Mouse (Mus musculus) myocyte (in vitro differentiated cells): Measurements from ENCODE around the gene Scyl1. TPM values are rescaled to one million over a fixed set of nuclear protein-coding genes. Genes with fewer than 3 reads are reported as not detected.
A peak's percentile ranks its signal among the peaks of the same experiment; 100 is the strongest.

Source experiments
- H3K27me3 ChIP-seq: one replicate; pipeline ENCODE4 v1.6.1; 2011; ENCODE audit not compliant: control insufficient read depth, insufficient read depth, insufficient read length
- H3K36me3 ChIP-seq: one replicate; pipeline ENCODE4 v1.6.1; 2011; ENCODE audit not compliant: control insufficient read depth, insufficient read depth
- H3K4me2 ChIP-seq: one replicate; pipeline ENCODE4 v1.6.1; 2011; ENCODE audit warnings: low read depth, control low read depth
- H3K4me3 ChIP-seq: one replicate; pipeline ENCODE4 v1.5.1; 2011; ENCODE audit warnings: mild to moderate bottlenecking, control low read depth, moderate library complexity
- H3K79me2 ChIP-seq: one replicate; pipeline ENCODE4 v1.6.1; 2011; ENCODE audit not compliant: control insufficient read depth, insufficient read depth
- H3ac ChIP-seq: one replicate; pipeline ENCODE4 v1.6.1; 2011; ENCODE audit not compliant: control insufficient read depth, insufficient read length
- CEBPB ChIP-seq: IDR thresholded peaks from 2 replicates; pipeline ENCODE4 v1.6.1; 2011; ENCODE audit warnings: mild to moderate bottlenecking, moderate library complexity; ENCODE audit not compliant: poor library complexity, insufficient read depth, severe bottlenecking
- E2F4 ChIP-seq: IDR thresholded peaks from one replicate; pipeline ENCODE4 v1.6.1; 2011; ENCODE audit warnings: mild to moderate bottlenecking, control low read depth, moderate library complexity; ENCODE audit not compliant: insufficient read depth
- MAX ChIP-seq: IDR thresholded peaks from one replicate; pipeline ENCODE4 v1.6.1; 2011; ENCODE audit warnings: low read depth, mild to moderate bottlenecking, control low read depth
- MYOD1 ChIP-seq, 3 experiments: IDR thresholded peaks; one replicate each; pipeline ENCODE4 v1.6.1; 2011; ENCODE audit warnings: control low read depth in 2 of 3, low read depth in 2 of 3, mild to moderate bottlenecking in 2 of 3, moderate library complexity in 1 of 3; ENCODE audit not compliant: insufficient read length in 2 of 3, control insufficient read depth in 1 of 3
- MYOG ChIP-seq, 3 experiments: IDR thresholded peaks; one replicate each; pipeline ENCODE4 v1.6.1; 2011; ENCODE audit warnings: control low read depth in 2 of 3, low read depth in 2 of 3, mild to moderate bottlenecking in 2 of 3; ENCODE audit not compliant: insufficient read length in 2 of 3, control insufficient read depth in 1 of 3, insufficient read depth in 1 of 3
- POLR2A ChIP-seq: IDR thresholded peaks from one replicate; pipeline ENCODE4 v1.6.1; 2011; ENCODE audit warnings: low read depth, mild to moderate bottlenecking, control low read depth, moderate library complexity; ENCODE audit not compliant: insufficient read length
- POLR2AphosphoS2 ChIP-seq: IDR thresholded peaks from one replicate; pipeline ENCODE4 v1.6.1; 2011; ENCODE audit warnings: low read depth, control low read depth; ENCODE audit not compliant: insufficient read length
- REST ChIP-seq: IDR thresholded peaks from one replicate; pipeline ENCODE4 v1.6.1; 2011; ENCODE audit warnings: mild to moderate bottlenecking, control low read depth, moderate library complexity; ENCODE audit not compliant: insufficient read depth, insufficient read length
- SRF ChIP-seq: IDR thresholded peaks from one replicate; pipeline ENCODE4 v1.6.1; 2011; ENCODE audit warnings: low read depth; ENCODE audit not compliant: control insufficient read depth, insufficient read length
- TCF12 ChIP-seq: IDR thresholded peaks from one replicate; pipeline ENCODE4 v1.6.1; 2011; ENCODE audit warnings: mild to moderate bottlenecking, control low read depth; ENCODE audit not compliant: poor library complexity, insufficient read depth, severe bottlenecking
- TCF3 ChIP-seq: IDR thresholded peaks from one replicate; pipeline ENCODE4 v1.6.1; 2011; ENCODE audit warnings: low read depth, control low read depth; ENCODE audit not compliant: insufficient read length
- USF1 ChIP-seq: IDR thresholded peaks from one replicate; pipeline ENCODE4 v1.6.1; 2011; ENCODE audit warnings: low read depth, mild to moderate bottlenecking, control low read depth, moderate library complexity
- polyA plus RNA-seq: library from polyadenylated mRNA; unstranded; fragments of >200 nt; fragmentation: generic; extraction: Trizol; gene quantifications from one replicate; pipeline ENCODE4 v1.2.1, GENCODE M21; 2012; ENCODE audit warnings: missing spikeins

Scyl1 gene
- polyA plus RNA-seq, 1 experiment: 73.5 TPM

DNA sequence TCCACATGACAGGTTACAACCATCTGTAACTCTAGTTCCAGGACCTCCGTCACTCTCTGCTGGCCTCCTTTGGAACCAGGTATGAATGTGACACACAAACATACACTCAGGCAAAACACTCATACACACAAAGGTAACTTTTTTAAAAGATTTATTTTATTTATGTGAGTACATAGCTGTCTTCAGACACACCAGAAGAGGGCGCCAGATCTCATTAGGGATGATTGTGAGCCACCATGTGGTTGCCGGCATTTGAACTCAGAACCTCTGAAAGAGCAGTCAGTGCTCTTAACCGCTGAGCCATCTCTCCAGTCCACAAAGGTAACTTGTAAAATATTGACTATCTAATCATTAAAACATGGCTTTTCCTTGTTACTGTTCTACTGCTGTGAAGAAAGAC is 20.1 kb upstream of the Scyl1 start:
- H3K27me3 ChIP-seq: no peaks in the 10 kb centered on the region
- no peak for TF ChIP-seq E2F4
- TF ChIP-seq REST: no peak
- no peak for TF ChIP-seq TCF3
- no peak for TF ChIP-seq SRF
- no peak for TF ChIP-seq POLR2AphosphoS2
- no peak for TF ChIP-seq USF1
- peaks cover 15% of the 10 kb centered on the region for H3K36me3 ChIP-seq
- H3ac ChIP-seq: no peak overlapping the region
- H3K4me2 ChIP-seq: no peak overlapping the region
- no peak overlapping the region for H3K4me3 ChIP-seq
- peaks cover 14% of the 10 kb centered on the region for H3K79me2 ChIP-seq

DNA sequence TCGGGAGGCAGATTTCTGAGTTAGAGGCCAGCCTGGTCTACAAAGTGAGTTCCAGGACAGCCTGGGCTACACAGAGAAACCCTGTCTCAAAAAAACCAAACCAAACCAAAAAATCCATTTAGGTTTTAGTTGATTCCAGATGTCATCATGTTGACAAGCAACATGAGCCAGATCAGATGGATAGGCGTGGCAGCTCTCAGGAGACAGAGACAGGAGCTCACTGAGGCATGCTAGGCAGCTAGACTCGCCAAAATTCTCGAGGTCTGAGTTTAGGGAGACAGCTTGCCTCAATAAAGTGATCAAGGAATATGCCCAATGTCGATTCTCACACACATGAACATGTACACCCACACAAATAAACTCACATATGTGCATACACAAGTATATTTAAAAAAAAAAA is 17.8 kb upstream of the Scyl1 start:
- TF ChIP-seq CEBPB: no peak
- no peak for TF ChIP-seq USF1
- TF ChIP-seq MAX: no peak
- no peak for TF ChIP-seq SRF
- no peak for TF ChIP-seq POLR2AphosphoS2
- TF ChIP-seq REST: no peak
- TF ChIP-seq MYOG (IDR thresholded peaks at IDR 0.05; ENCODE audit: control insufficient read depth in 1 of 3, insufficient read depth in 1 of 3, insufficient read length in 2 of 3, low read depth in 2 of 3): no peak
- TF ChIP-seq MYOD1 (IDR thresholded peaks at IDR 0.05; ENCODE audit: control insufficient read depth in 1 of 3, insufficient read length in 2 of 3, low read depth in 2 of 3): no peak
- TF ChIP-seq POLR2A: no peak
- TF ChIP-seq TCF12: no peak
- TF ChIP-seq TCF3: no peak
- TF ChIP-seq E2F4: no peak
- no peaks in the 10 kb centered on the region for H3K79me2 ChIP-seq
- H3K36me3 ChIP-seq: no peaks in the 10 kb centered on the region
- H3ac ChIP-seq: no peak overlapping the region
- no peaks in the 10 kb centered on the region for H3K27me3 ChIP-seq
- no peak overlapping the region for H3K4me2 ChIP-seq
- no peak overlapping the region for H3K4me3 ChIP-seq

DNA sequence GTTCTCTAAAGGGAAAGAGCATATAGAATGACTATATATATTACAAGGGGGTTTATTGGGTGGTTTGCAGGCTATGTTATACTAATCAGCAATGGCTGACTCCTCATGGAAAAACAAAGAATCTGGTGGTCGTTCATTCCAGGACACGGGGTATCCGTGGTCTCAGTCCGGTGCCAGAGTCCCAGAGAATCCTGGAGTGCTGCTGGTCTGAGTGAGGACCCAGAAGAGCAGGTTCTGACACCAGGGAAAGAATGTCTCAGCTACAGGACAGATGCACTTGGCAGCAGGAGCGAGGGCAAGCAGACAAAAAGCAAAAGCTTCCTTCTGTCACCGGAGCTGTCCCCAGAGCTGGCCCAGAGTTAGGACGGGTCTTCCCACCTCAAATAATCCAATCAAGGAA is 17.4 kb upstream of the Scyl1 start:
- Histone ChIP-seq H3ac (no peak overlapping the region), H3K4me3 (no peak overlapping the region), H3K4me2 (no peak overlapping the region), H3K27me3 (no peaks in the 10 kb centered on the region), H3K79me2 (no peaks in the 10 kb centered on the region), H3K36me3 (no peaks in the 10 kb centered on the region)
- no peak for TF ChIP-seq MYOD1 (IDR thresholded peaks at IDR 0.05; ENCODE audit: control insufficient read depth in 1 of 3, insufficient read length in 2 of 3, low read depth in 2 of 3)

DNA sequence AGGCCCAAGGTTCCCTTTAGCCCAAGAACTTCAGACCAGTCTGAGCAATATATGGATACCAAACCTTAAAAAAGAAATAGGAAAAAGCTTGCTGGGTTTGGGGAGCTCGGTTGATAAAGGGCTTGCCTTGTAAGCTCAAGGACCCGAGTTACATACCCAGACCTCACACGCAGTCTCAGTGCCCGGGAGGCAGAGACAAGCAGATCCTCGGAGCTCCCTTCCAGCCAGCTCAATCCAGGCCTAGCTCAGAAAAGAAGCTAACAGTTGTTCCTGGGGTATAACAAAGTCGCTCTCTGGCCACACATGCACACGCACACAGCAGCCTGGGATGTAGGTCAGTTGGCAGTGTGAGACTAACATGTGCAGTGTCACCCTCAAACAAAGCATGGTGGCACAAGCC is 16.7 kb upstream of the Scyl1 start:
- Histone ChIP-seq H3ac (no peak overlapping the region), H3K79me2 (no peaks in the 10 kb centered on the region), H3K4me3 (no peak overlapping the region), H3K4me2 (peak overlapping the region; percentile 46), H3K36me3 (no peaks in the 10 kb centered on the region), H3K27me3 (no peaks in the 10 kb centered on the region)
- TF ChIP-seq TCF12 (no peak), POLR2A (no peak), USF1 (no peak), TCF3 (no peak), SRF (no peak), MYOG (IDR thresholded peaks at IDR 0.05; ENCODE audit: control insufficient read depth in 1 of 3, insufficient read depth in 1 of 3, insufficient read length in 2 of 3, low read depth in 2 of 3) (no peak), E2F4 (no peak), MAX (no peak), MYOD1 (IDR thresholded peaks at IDR 0.05; ENCODE audit: control insufficient read depth in 1 of 3, insufficient read length in 2 of 3, low read depth in 2 of 3) (no peak), CEBPB (no peak), POLR2AphosphoS2 (no peak), REST (no peak)

DNA sequence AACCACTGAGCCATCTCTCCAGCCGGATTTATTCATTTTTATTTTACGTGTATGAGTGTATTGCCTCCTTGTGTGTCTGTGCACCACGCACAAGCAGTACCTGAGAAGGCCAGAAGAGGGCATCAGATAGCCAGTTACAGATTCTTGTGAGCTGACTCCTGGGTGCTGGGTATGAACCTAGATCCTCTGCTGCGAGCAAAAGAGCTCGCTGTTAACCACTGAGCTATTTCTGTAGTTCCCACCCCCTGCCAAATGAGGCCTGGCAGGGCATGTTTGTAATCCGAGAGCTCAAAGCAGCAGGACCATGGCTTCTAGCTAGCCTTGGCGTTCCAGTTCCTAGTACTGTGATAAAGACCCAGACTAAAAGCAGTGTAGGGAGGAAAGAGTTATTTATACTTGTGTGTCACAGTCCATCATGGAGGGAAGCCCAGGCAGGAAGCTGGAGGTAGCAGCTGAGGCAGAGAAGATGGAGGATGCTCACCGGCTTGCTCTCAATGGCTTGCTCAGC is 16.0 kb upstream of the Scyl1 start:
- no peak overlapping the region for H3K4me3 ChIP-seq
- H3ac ChIP-seq: no peak overlapping the region
- no peaks in the 10 kb centered on the region for H3K27me3 ChIP-seq
- H3K79me2 ChIP-seq: no peaks in the 10 kb centered on the region
- no peaks in the 10 kb centered on the region for H3K36me3 ChIP-seq
- H3K4me2 ChIP-seq: peak overlapping the region; percentile 46
- TF ChIP-seq USF1: no peak
- peak; percentile 62 for TF ChIP-seq SRF
- no peak for TF ChIP-seq CEBPB
- TF ChIP-seq MYOG (IDR thresholded peaks at IDR 0.05; ENCODE audit: control insufficient read depth in 1 of 3, insufficient read depth in 1 of 3, insufficient read length in 2 of 3, low read depth in 2 of 3): peak in 1 of 3 experiments; percentile 18
- no peak for TF ChIP-seq TCF3
- TF ChIP-seq POLR2AphosphoS2: no peak
- TF ChIP-seq MAX: no peak
- TF ChIP-seq REST: no peak
- TF ChIP-seq POLR2A: no peak
- no peak for TF ChIP-seq E2F4
- peak in 2 of 3 experiments; percentile 29 to 51 for TF ChIP-seq MYOD1 (IDR thresholded peaks at IDR 0.05; ENCODE audit: control insufficient read depth in 1 of 3, insufficient read length in 2 of 3, low read depth in 2 of 3)
